Mouse (Mus musculus): ENCODE data around the gene Fabp1.

Gene Fabp1

GRCm38 (mm10) chr6:71211917-71212316 is 12.3 kb downstream of the Fabp1 start:
- no peak for DNase-seq (ENCODE audit: low spot score in 2 of 2)

GRCm38 (mm10) chr6:71212471-71212870 is 12.8 kb downstream of the Fabp1 start:
- DNase-seq (ENCODE audit: low spot score in 2 of 2), result no peak

GRCm38 (mm10) chr6:71221501-71221900 is 21.9 kb downstream of the Fabp1 start:
- DNase-seq (ENCODE audit: low spot score in 2 of 2), result no peak

- DNase-seq (ENCODE audit: low spot score in 2 of 2), result no peak
Measured at GRCm38 (mm10) chr6:71224184-71224943, 24.7 kb downstream of the Fabp1 start.

- no peak for DNase-seq (ENCODE audit: low spot score in 2 of 2)
Measured at GRCm38 (mm10) chr6:71226544-71226943, 26.9 kb downstream of the Fabp1 start.

- DNase-seq (ENCODE audit: low spot score in 2 of 2), result peak in 1 of 2 experiments; percentile 2
Measured at GRCm38 (mm10) chr6:71227157-71227770, 27.6 kb downstream of the Fabp1 start.

- no peak for DNase-seq (ENCODE audit: low spot score in 2 of 2)
Measured at GRCm38 (mm10) chr6:71235121-71235520, 35.5 kb downstream of the Fabp1 start.

GRCm38 (mm10) chr6:71235944-71236343 is 36.3 kb downstream of the Fabp1 start:
- DNase-seq (ENCODE audit: low spot score in 2 of 2), result no peak

GRCm38 (mm10) chr6:71236506-71236905 is 36.9 kb downstream of the Fabp1 start:
- DNase-seq (ENCODE audit: low spot score in 2 of 2), result no peak

GRCm38 (mm10) chr6:71237031-71237431 is 37.4 kb downstream of the Fabp1 start:
- DNase-seq (ENCODE audit: low spot score in 2 of 2), result no peak

- DNase-seq (ENCODE audit: low spot score in 2 of 2), result no peak
Measured at GRCm38 (mm10) chr6:71239069-71239750, 39.6 kb downstream of the Fabp1 start.

- no peak for DNase-seq (ENCODE audit: low spot score in 2 of 2)
Measured at GRCm38 (mm10) chr6:71240831-71241230, 41.2 kb downstream of the Fabp1 start.

- DNase-seq (ENCODE audit: low spot score in 2 of 2), result no peak
Measured at GRCm38 (mm10) chr6:71242811-71243210, 43.2 kb downstream of the Fabp1 start.

GRCm38 (mm10) chr6:71243258-71243657 is 43.6 kb downstream of the Fabp1 start:
- no peak for DNase-seq (ENCODE audit: low spot score in 2 of 2)

GRCm38 (mm10) chr6:71248420-71248819 is 48.8 kb downstream of the Fabp1 start:
- no peak for DNase-seq (ENCODE audit: low spot score in 2 of 2)

GRCm38 (mm10) chr6:71249615-71250014 is 50.0 kb downstream of the Fabp1 start:
- DNase-seq (ENCODE audit: low spot score in 2 of 2), result no peak

- DNase-seq (ENCODE audit: low spot score in 2 of 2), result no peak
Measured at GRCm38 (mm10) chr6:71250951-71251350, 51.3 kb downstream of the Fabp1 start.

- DNase-seq (ENCODE audit: low spot score in 2 of 2), result no peak
Measured at GRCm38 (mm10) chr6:71254456-71254855, 54.8 kb downstream of the Fabp1 start.

Measured in frontal cortex, postnatal 36 days (tissue).